In genomic region chr1:135813071-135813470, GRCm38 (mm10) we compare ENCODE assay signal across 19 mouse cellular contexts. TPM values are rescaled to one million over a fixed set of nuclear protein-coding genes. Genes with fewer than 3 reads are reported as not detected.
DNase-seq lines count a peak whose midpoint lies in the region; ATAC-seq and TF ChIP-seq lines count a peak whose summit lies in the region.
"Had no signal": no experiment of that assay in that cellular context is flagged by ENCODE, and none has a peak within 500 bp of the region (broad histone marks: within the 10 kb centered on the region; RNA-seq: fewer than 3 reads in every experiment).

No protein-coding gene starts in this region.

- peaks cover 9% of the 10 kb centered on the region for H3K27me3 ChIP-seq in heart, embryonic 12.5 days (replicated peaks)
- H3K27me3 ChIP-seq in kidney, embryonic 14.5 days (ENCODE audit: control insufficient read depth, insufficient read depth, low read length) = peaks cover 6% of the 10 kb centered on the region; the same call in 1 of the 2 replicates
- peaks cover 10% of the 10 kb centered on the region for H3K27me3 ChIP-seq in intestine, embryonic 14.5 days (replicated peaks; ENCODE audit: control insufficient read depth, insufficient read depth, low read length)
- H3K27me3 ChIP-seq in myocyte (ENCODE audit: control insufficient read depth, insufficient read depth, insufficient read length) = no peaks in the 10 kb centered on the region

- peak; percentile 20; the same call in 1 of the 2 replicates for ATAC-seq in heart, embryonic 12.5 days (ENCODE audit: insufficient number of reproducible peaks, low FRiP score)
- no peak for ATAC-seq in kidney, embryonic 14.5 days (ENCODE audit: low FRiP score, low TSS enrichment)
- no peak; the same call in 1 of the 2 replicates for ATAC-seq in intestine, embryonic 14.5 days (replicated peaks; ENCODE audit: low FRiP score, low TSS enrichment, low read depth)

- 55% methylated on average over 4 of the region's 4 CpGs for WGBS in heart, embryonic 12.5 days
- WGBS in kidney, embryonic 14.5 days = 60% methylated on average over 4 of the region's 4 CpGs
- 68% methylated on average over 4 of the region's 4 CpGs for WGBS in intestine, embryonic 14.5 days

- no peak overlapping the region for H3ac ChIP-seq in myocyte (ENCODE audit: control insufficient read depth, insufficient read length)

- H3K9ac ChIP-seq in heart, embryonic 12.5 days = no peak overlapping the region
- no peak overlapping the region for H3K9ac ChIP-seq in kidney, embryonic 14.5 days (ENCODE audit: low read depth, low read length)
- H3K9ac ChIP-seq in intestine, embryonic 14.5 days (ENCODE audit: low read length) = no peak overlapping the region
- H3K9ac ChIP-seq: liver, embryonic 13.5 days had no signal

- H3K4me2 ChIP-seq in heart, embryonic 12.5 days = no peak overlapping the region
- H3K4me2 ChIP-seq in kidney, embryonic 14.5 days (replicated peaks; ENCODE audit: low read depth, low read length) = no peak overlapping the region
- no peak overlapping the region for H3K4me2 ChIP-seq in intestine, embryonic 14.5 days (ENCODE audit: low read length)
- peak overlapping the region; percentile 27 for H3K4me2 ChIP-seq in myocyte (ENCODE audit: low read depth)
- H3K4me2 ChIP-seq: liver, embryonic 13.5 days had no signal

- no peak for DNase-seq in heart, adult 8-10 months (ENCODE audit: low spot score)
- DNase-seq in kidney, adult 18-20 months = peak; percentile 54
- no peak for DNase-seq in intestine, embryonic 14.5 days (ENCODE audit: low spot score)
- DNase-seq in cerebellum, postnatal 36 days = no peak
- no peak for DNase-seq in spleen, postnatal 14 days (ENCODE audit: low spot score in 2 of 2)
- DNase-seq: adrenal gland, adult 2 months; cerebellum, adult 9-10 months; gastrocnemius, postnatal 10 days; left cerebral cortex, postnatal 4 days; liver, embryonic 13.5 days; midbrain, embryonic 14.5 days; right cerebral cortex, postnatal 14 days had no signal

- TF ChIP-seq POLR2A in myocyte (IDR thresholded peaks at IDR 0.05; ENCODE audit: insufficient read length, low read depth) = no peak

- H3K9me3 ChIP-seq in heart, embryonic 12.5 days (replicated peaks) = no peaks in the 10 kb centered on the region
- no peaks in the 10 kb centered on the region for H3K9me3 ChIP-seq in kidney, embryonic 14.5 days (ENCODE audit: control insufficient read depth, low read length)
- no peaks in the 10 kb centered on the region for H3K9me3 ChIP-seq in intestine, embryonic 14.5 days (ENCODE audit: control insufficient read depth, low read length)
- H3K9me3 ChIP-seq: G1E; liver, embryonic 13.5 days had no signal

- H3K27ac ChIP-seq in heart, embryonic 12.5 days (ENCODE audit: poor library complexity, severe bottlenecking) = peak overlapping the region; percentile 80
- H3K27ac ChIP-seq in kidney, embryonic 14.5 days (ENCODE audit: low read depth, low read length) = no peak overlapping the region
- H3K27ac ChIP-seq in intestine, embryonic 14.5 days (ENCODE audit: low read depth) = peak overlapping the region; percentile 47; the same call in 1 of the 2 replicates
- H3K27ac ChIP-seq: liver, embryonic 13.5 days had no signal

- peaks cover 34% of the 10 kb centered on the region for H3K36me3 ChIP-seq in heart, embryonic 12.5 days
- H3K36me3 ChIP-seq in kidney, embryonic 14.5 days (ENCODE audit: control insufficient read depth, insufficient read depth, low read length) = no peaks in the 10 kb centered on the region
- no peaks in the 10 kb centered on the region for H3K36me3 ChIP-seq in intestine, embryonic 14.5 days (ENCODE audit: control insufficient read depth, insufficient read depth, low read length)
- H3K36me3 ChIP-seq in myocyte (ENCODE audit: control insufficient read depth, insufficient read depth) = peaks cover 4% of the 10 kb centered on the region
- H3K36me3 ChIP-seq: G1E; liver, embryonic 13.5 days had no signal

- H3K79me2 ChIP-seq in myocyte (ENCODE audit: control insufficient read depth, insufficient read depth) = no peaks in the 10 kb centered on the region

- peaks cover 48% of the 10 kb centered on the region for H3K4me1 ChIP-seq in heart, embryonic 12.5 days (replicated peaks)
- H3K4me1 ChIP-seq in kidney, embryonic 14.5 days (ENCODE audit: control insufficient read depth, insufficient read depth, low read length) = peaks cover 4% of the 10 kb centered on the region
- H3K4me1 ChIP-seq in intestine, embryonic 14.5 days (replicated peaks; ENCODE audit: control insufficient read depth, insufficient read depth, low read length) = peaks cover 10% of the 10 kb centered on the region; the same call in 1 of the 2 replicates

- H3K4me3 ChIP-seq in heart, embryonic 12.5 days = no peak overlapping the region
- H3K4me3 ChIP-seq in kidney, embryonic 14.5 days (ENCODE audit: low read length) = no peak overlapping the region
- no peak overlapping the region for H3K4me3 ChIP-seq in intestine, embryonic 14.5 days (ENCODE audit: low read depth, low read length)
- H3K4me3 ChIP-seq in myocyte = no peak overlapping the region
- H3K4me3 ChIP-seq: erythroblast, embryonic 14.5 days; liver, embryonic 13.5 days had no signal

TF ChIP-seq in myocyte, 11 proteins besides CTCF, POLR2A, EP300 and RAD21:
- TF ChIP-seq E2F4 (IDR thresholded peaks at IDR 0.05; ENCODE audit: insufficient read depth) (no peak), USF1 (IDR thresholded peaks at IDR 0.05; ENCODE audit: low read depth) (no peak), REST (IDR thresholded peaks at IDR 0.05; ENCODE audit: insufficient read depth, insufficient read length) (no peak), MAX (IDR thresholded peaks at IDR 0.05; ENCODE audit: low read depth) (no peak), MYOD1 (IDR thresholded peaks at IDR 0.05; ENCODE audit: control insufficient read depth in 1 of 3, insufficient read length in 2 of 3, low read depth in 2 of 3) (no peak), POLR2AphosphoS2 (IDR thresholded peaks at IDR 0.05; ENCODE audit: insufficient read length, low read depth) (no peak), SRF (IDR thresholded peaks at IDR 0.05; ENCODE audit: control insufficient read depth, insufficient read length, low read depth) (no peak), TCF12 (IDR thresholded peaks at IDR 0.05; ENCODE audit: insufficient read depth, poor library complexity, severe bottlenecking) (no peak), MYOG (IDR thresholded peaks at IDR 0.05; ENCODE audit: control insufficient read depth in 1 of 3, insufficient read depth in 1 of 3, insufficient read length in 2 of 3, low read depth in 2 of 3) (no peak), TCF3 (IDR thresholded peaks at IDR 0.05; ENCODE audit: insufficient read length, low read depth) (no peak), CEBPB (IDR thresholded peaks at IDR 0.05; ENCODE audit: insufficient read depth, poor library complexity, severe bottlenecking) (no peak)

RNA-seq across cellular contexts. Expression of gene Lad1, which starts 5.3 kb away (rescaled TPM):
- polyA plus RNA-seq in heart, embryonic 12.5 days (2016; fragmentation: Nextera tagmentation; extraction: Ambion mirVana) = 3.0 and 3.3 TPM in 2 replicates
- total RNA-seq in heart, adult 8-10 months (2022) = 1 to 10 TPM; 5.0 to 8.6 (median 5.5) TPM
- 12.1 and 19.5 TPM in 2 replicates for polyA plus RNA-seq in kidney, embryonic 14.5 days (2014; fragmentation: Nextera tagmentation; extraction: Ambion mirVana)
- polyA plus RNA-seq in intestine, embryonic 14.5 days (2014; fragmentation: Nextera tagmentation; extraction: Ambion mirVana) = 92.9 and 105 TPM in 2 replicates
- 0.46 TPM for polyA plus RNA-seq in myocyte (2012; fragmentation: generic; extraction: Trizol)
- total RNA-seq: hematopoietic stem cell, adult 5-6 weeks; megakaryocyte progenitor cell, adult 5-6 weeks had no signal
- polyA plus RNA-seq: erythroblast, embryonic 14.5 days; G1E had no signal

RNA-seq across cellular contexts. Expression of gene Tnnt2, which starts 23.1 kb away (rescaled TPM):
- 5,319 and 5,490 TPM in 2 replicates for polyA plus RNA-seq in heart, embryonic 12.5 days (2016; fragmentation: Nextera tagmentation; extraction: Ambion mirVana)
- over 10,000 TPM in 2 of 4 experiments, 1,000 to 10,000 TPM in 2; 8,821 to 11,650 (median 10,060) TPM for total RNA-seq in heart, adult 8-10 months (2022)
- polyA plus RNA-seq in kidney, embryonic 14.5 days (2014; fragmentation: Nextera tagmentation; extraction: Ambion mirVana) = 2.0 and 2.3 TPM in 2 replicates
- 11.1 and 13.2 TPM in 2 replicates for polyA plus RNA-seq in intestine, embryonic 14.5 days (2014; fragmentation: Nextera tagmentation; extraction: Ambion mirVana)
- polyA plus RNA-seq in myocyte (2012; fragmentation: generic; extraction: Trizol) = 2,000 TPM
- total RNA-seq: hematopoietic stem cell, adult 5-6 weeks; megakaryocyte progenitor cell, adult 5-6 weeks had no signal
- polyA plus RNA-seq: erythroblast, embryonic 14.5 days; G1E had no signal

RNA-seq across cellular contexts. Expression of gene Tnni1, which starts 33.8 kb away (rescaled TPM):
- polyA plus RNA-seq in heart, embryonic 12.5 days (2016; fragmentation: Nextera tagmentation; extraction: Ambion mirVana) = 3,113 and 3,172 TPM in 2 replicates
- 1 to 10 TPM in 2 of 4 experiments, under 1 TPM in 2; 0.44 to 2.4 (median 1.1) TPM for total RNA-seq in heart, adult 8-10 months (2022)
- 18.3 and 20.3 TPM in 2 replicates for polyA plus RNA-seq in kidney, embryonic 14.5 days (2014; fragmentation: Nextera tagmentation; extraction: Ambion mirVana)
- 5.8 and 6.4 TPM in 2 replicates for polyA plus RNA-seq in intestine, embryonic 14.5 days (2014; fragmentation: Nextera tagmentation; extraction: Ambion mirVana)
- 3,569 TPM for polyA plus RNA-seq in myocyte (2012; fragmentation: generic; extraction: Trizol)
- total RNA-seq: adrenal gland, adult 2 months; hematopoietic stem cell, adult 5-6 weeks; left cerebral cortex, postnatal 4 days; megakaryocyte progenitor cell, adult 5-6 weeks had no signal
- polyA plus RNA-seq: erythroblast, embryonic 14.5 days had no signal

RNA-seq across cellular contexts. Expression of gene Phlda3, which starts 47.2 kb away (rescaled TPM):
- 73.0 and 74.1 TPM in 2 replicates for polyA plus RNA-seq in heart, embryonic 12.5 days (2016; fragmentation: Nextera tagmentation; extraction: Ambion mirVana)
- 10 to 100 TPM in 1 of 4 experiments, 1 to 10 TPM in 3; 7.2 to 12.7 (median 8.4) TPM for total RNA-seq in heart, adult 8-10 months (2022)
- 85.6 and 102 TPM in 2 replicates for polyA plus RNA-seq in kidney, embryonic 14.5 days (2014; fragmentation: Nextera tagmentation; extraction: Ambion mirVana)
- 56.0 and 58.2 TPM in 2 replicates for polyA plus RNA-seq in intestine, embryonic 14.5 days (2014; fragmentation: Nextera tagmentation; extraction: Ambion mirVana)
- polyA plus RNA-seq in myocyte (2012; fragmentation: generic; extraction: Trizol) = 317 TPM
- total RNA-seq: hematopoietic stem cell, adult 5-6 weeks had no signal

Comparison
In these comparisons a context has a peak if more than half of its experiments do, and no peak if none do; other contexts are left out.
1. RNA of gene Tnnt2, which starts 23.1 kb away (polyA plus RNA-seq): 5,319 to 5,490 TPM in heart, embryonic 12.5 days and 2,000 TPM in myocyte (single experiment); 11.1 to 13.2 TPM in intestine, embryonic 14.5 days and 2.0 to 2.3 TPM in kidney, embryonic 14.5 days; every median in the first group is over 100 times any median in the second.
2. RNA of gene Tnni1, which starts 33.8 kb away (polyA plus RNA-seq): 3,569 TPM in myocyte (single experiment) and 3,113 to 3,172 TPM in heart, embryonic 12.5 days; 18.3 to 20.3 TPM in kidney, embryonic 14.5 days and 5.8 to 6.4 TPM in intestine, embryonic 14.5 days; every median in the first group is over 100 times any median in the second.